Mouse (Mus musculus) kidney, postnatal 0 days (tissue): ENCODE measurements around the gene Sgta. TPM values are rescaled to one million over a fixed set of nuclear protein-coding genes. Genes with fewer than 3 reads are reported as not detected.
A peak's percentile ranks its signal among the peaks of the same experiment; 100 is the strongest.

Experiments
- ATAC-seq: fragments of 200-750 bp; cut with Nextera tagmentation; replicated peaks from 2 replicates; pipeline ENCODE4 v1.8.0; 2017; ENCODE audit warnings: low read depth, moderate number of reproducible peaks, moderate TSS enrichment, moderate library complexity; ENCODE audit not compliant: low FRiP score
- DNase-seq: peaks from one replicate; pipeline ENCODE4 v3.0.0-alpha.2; 2016; ENCODE audit warnings: low spot score
- H3K27ac ChIP-seq: fragments of 300-500 bp; sonication (generic); 2 replicates; pipeline ENCODE4 v1.5.1; 2014; ENCODE audit warnings: mild to moderate bottlenecking
- H3K27me3 ChIP-seq: fragments of 300-500 bp; sonication (generic); 2 replicates; pipeline ENCODE4 v1.6.1; 2014; ENCODE audit warnings: low read length, mixed read lengths; ENCODE audit not compliant: insufficient read depth
- H3K36me3 ChIP-seq: fragments of 300-500 bp; sonication (generic); 2 replicates; pipeline ENCODE4 v1.6.1; 2014; ENCODE audit warnings: low read length, mixed read lengths; ENCODE audit not compliant: insufficient read depth
- H3K4me1 ChIP-seq: fragments of 300-500 bp; sonication (generic); replicated peaks from 2 replicates; pipeline ENCODE4 v1.6.1; 2014; ENCODE audit warnings: antibody characterized with exemption, low read length, mixed read lengths; ENCODE audit not compliant: insufficient read depth
- H3K4me2 ChIP-seq: fragments of 300-500 bp; sonication (generic); 2 replicates; pipeline ENCODE4 v1.6.1; 2014; ENCODE audit warnings: mild to moderate bottlenecking, low read length, moderate library complexity, mixed read lengths
- H3K4me3 ChIP-seq: fragments of 300-500 bp; sonication (generic); replicated peaks from 2 replicates; pipeline ENCODE4 v1.5.1; 2014; ENCODE audit warnings: low read depth, low read length
- H3K9ac ChIP-seq: fragments of 300-500 bp; sonication (generic); 2 replicates; pipeline ENCODE4 v1.6.1; 2014; ENCODE audit warnings: low read depth, low read length
- H3K9me3 ChIP-seq: fragments of 300-500 bp; sonication (generic); replicated peaks from 2 replicates; pipeline ENCODE4 v1.6.1; 2016; ENCODE audit warnings: low read length, inconsistent platforms, mixed read lengths
- CTCF ChIP-seq: IDR thresholded peaks from 2 replicates; pipeline ENCODE4 v1.5.1; 2016; ENCODE audit warnings: antibody characterized with exemption, low read depth, mild to moderate bottlenecking, moderate library complexity
- WGBS: fragments of 180-500 bp; shearing (Covaris S2); extraction: QIAGEN DNeasy Blood & Tissue Kit; methylation state at CpG from one replicate; pipeline ENCODE4 v1.1.7; 2014; 5-methylcytosine and 5-hydroxymethylcytosine counted together
- microRNA-seq: library from miRNA; unstranded; fragments of <30 nt; microRNA quantifications from one replicate; pipeline ENCODE4, GENCODE M21; 2016
- polyA plus RNA-seq: library from polyadenylated mRNA; unstranded; fragments of >200 nt; fragmentation: Nextera tagmentation; extraction: Ambion mirVana; gene quantifications from 2 replicates; pipeline ENCODE4 v1.2.1, GENCODE M21; 2015

Gene Sgta
- polyA plus RNA-seq, 1 experiment from 2014 or later: 161 TPM

- H3K27ac ChIP-seq: no peak overlapping the region
- no peak overlapping the region for H3K9ac ChIP-seq
- no peaks in the 10 kb centered on the region for H3K36me3 ChIP-seq
- no peak overlapping the region for H3K4me3 ChIP-seq
- no peaks in the 10 kb centered on the region for H3K9me3 ChIP-seq
- 83% methylated on average over 8 of the region's 8 CpGs for WGBS
- H3K27me3 ChIP-seq: no peaks in the 10 kb centered on the region
- DNase-seq (no peak), ATAC-seq (no peak)
- H3K4me1 ChIP-seq: 0 out of 2 replicates have a peak, but pooled peaks cover 6% of the 10 kb centered on the region
- no peak for TF ChIP-seq CTCF
- no peak overlapping the region for H3K4me2 ChIP-seq
Measured at GRCm38 (mm10) chr10:80997332-80997731, 62.6 kb downstream of the Sgta start.

GRCm38 (mm10) chr10:80996501-80996900, 63.5 kb downstream of the Sgta start:
- no peak overlapping the region for H3K4me3 ChIP-seq
- H3K27ac ChIP-seq: no peak overlapping the region
- H3K4me2 ChIP-seq: no peak overlapping the region
- no peak overlapping the region for H3K9ac ChIP-seq
- WGBS: 94% methylated on average over 8 of the region's 8 CpGs
- H3K27me3 ChIP-seq: no peaks in the 10 kb centered on the region; the same call in 1 of the 2 replicates
- H3K36me3 ChIP-seq: no peaks in the 10 kb centered on the region
- no peak for DNase-seq
- no peak for TF ChIP-seq CTCF
- H3K4me1 ChIP-seq: 0 out of 2 replicates have a peak, but pooled peaks cover 6% of the 10 kb centered on the region
- ATAC-seq: no peak
- no peaks in the 10 kb centered on the region for H3K9me3 ChIP-seq

GRCm38 (mm10) chr10:80995091-80995632, 64.8 kb downstream of the Sgta start:
- peak; percentile 99 for TF ChIP-seq CTCF
- peak; percentile 87 for DNase-seq
- H3K4me3 ChIP-seq: no peak overlapping the region
- 0 out of 2 replicates have a peak, but pooled peaks cover 3% of the 10 kb centered on the region for H3K4me1 ChIP-seq
- H3K9me3 ChIP-seq: no peaks in the 10 kb centered on the region
- no peak for ATAC-seq
- no peaks in the 10 kb centered on the region for H3K36me3 ChIP-seq
- no peak overlapping the region for H3K27ac ChIP-seq
- WGBS: 9% methylated on average over 21 of the region's 21 CpGs
- H3K9ac ChIP-seq: no peak overlapping the region
- no peaks in the 10 kb centered on the region; the same call in 1 of the 2 replicates for H3K27me3 ChIP-seq
- H3K4me2 ChIP-seq: peak overlapping the region; percentile 32; the same call in 1 of the 2 replicates

GRCm38 (mm10) chr10:80994621-80995020, 65.4 kb downstream of the Sgta start:
- ATAC-seq: no peak
- no peaks in the 10 kb centered on the region; the same call in 1 of the 2 replicates for H3K27me3 ChIP-seq
- no peaks in the 10 kb centered on the region for H3K9me3 ChIP-seq
- 56% methylated on average over 4 of the region's 4 CpGs for WGBS
- TF ChIP-seq CTCF: no peak
- no peaks in the 10 kb centered on the region for H3K36me3 ChIP-seq
- no peak overlapping the region for H3K27ac ChIP-seq
- H3K4me1 ChIP-seq: 0 out of 2 replicates have a peak, but pooled peaks cover 3% of the 10 kb centered on the region
- DNase-seq: no peak
- H3K9ac ChIP-seq: no peak overlapping the region
- no peak overlapping the region for H3K4me2 ChIP-seq
- H3K4me3 ChIP-seq: no peak overlapping the region

Small RNAs within 50 kb of the gene (microRNA-seq; reads per million reads assigned to microRNA genes)
- not detected for gene Mir5615-1
- gene Mir5615-2: not detected

Other genes starting within 250 kb of the Sgta start
- gene Jsrp1, start 246.7 kb downstream of the Sgta start, polyA plus RNA-seq: 4.0 and 4.6 TPM in 2 replicates
- 1,422 and 1,480 TPM in 2 replicates for gene Oaz1, start 233.5 kb downstream of the Sgta start, polyA plus RNA-seq
- gene Lingo3, start 216.1 kb downstream of the Sgta start, polyA plus RNA-seq: 0.61 and 0.89 TPM in 2 replicates
- gene Lsm7, start 205.0 kb downstream of the Sgta start, polyA plus RNA-seq: 269 and 270 TPM in 2 replicates
- gene Sppl2b, start 204.9 kb downstream of the Sgta start, polyA plus RNA-seq: 34.3 and 36.1 TPM in 2 replicates
- 0.04 TPM in 1 of 2 replicates, not detected in the other for gene Tmprss9, start 188.3 kb downstream of the Sgta start, polyA plus RNA-seq
- gene Timm13, start 159.2 kb downstream of the Sgta start, polyA plus RNA-seq: 434 and 437 TPM in 2 replicates
- 21.9 and 26.0 TPM in 2 replicates for gene Lmnb2, start 141.9 kb downstream of the Sgta start, polyA plus RNA-seq
- gene Gadd45b, start 130.1 kb downstream of the Sgta start, polyA plus RNA-seq: 17.4 and 20.8 TPM in 2 replicates
- gene Gng7, start 45.2 kb downstream of the Sgta start, polyA plus RNA-seq: 3.4 TPM in 2 replicates
- gene Diras1, start 34.5 kb downstream of the Sgta start, polyA plus RNA-seq: 0.11 TPM in 1 of 2 replicates, not detected in the other
- 13.4 and 13.9 TPM in 2 replicates for gene Slc39a3, start 22.8 kb downstream of the Sgta start, polyA plus RNA-seq
- gene Thop1, start 9.9 kb upstream of the Sgta start, polyA plus RNA-seq: 30.6 and 34.2 TPM in 2 replicates
- 0.29 and 0.36 TPM in 2 replicates for gene Creb3l3, start 38.7 kb upstream of the Sgta start, polyA plus RNA-seq
- 162 and 166 TPM in 2 replicates for gene Map2k2, start 45.7 kb upstream of the Sgta start, polyA plus RNA-seq
- gene Zbtb7a, start 75.0 kb upstream of the Sgta start, polyA plus RNA-seq: 33.7 and 37.4 TPM in 2 replicates
- 28.4 and 32.0 TPM in 2 replicates for gene Pias4, start 107.7 kb upstream of the Sgta start, polyA plus RNA-seq
- 560 and 590 TPM in 2 replicates for gene Eef2, start 116.5 kb upstream of the Sgta start, polyA plus RNA-seq
- 42.8 and 43.3 TPM in 2 replicates for gene Dapk3, start 122.8 kb upstream of the Sgta start, polyA plus RNA-seq
- gene 4930442H23Rik, start 123.7 kb upstream of the Sgta start, polyA plus RNA-seq: not detected in 2 replicates
- gene Nmrk2, start 141.9 kb upstream of the Sgta start, polyA plus RNA-seq: not detected in 2 replicates
- gene Atcay, start 170.7 kb upstream of the Sgta start, polyA plus RNA-seq: 0.32 TPM in 1 of 2 replicates, not detected in the other
- gene Zfr2, start 173.0 kb upstream of the Sgta start, polyA plus RNA-seq: 3.1 and 4.6 TPM in 2 replicates
- 3.9 and 5.5 TPM in 2 replicates for gene Matk, start 192.8 kb upstream of the Sgta start, polyA plus RNA-seq
- gene Mrpl54, start 206.8 kb upstream of the Sgta start, polyA plus RNA-seq: 259 and 283 TPM in 2 replicates
- 55.7 and 60.5 TPM in 2 replicates for gene Apba3, start 206.8 kb upstream of the Sgta start, polyA plus RNA-seq
- gene Tjp3, start 231.4 kb upstream of the Sgta start, polyA plus RNA-seq: 19.0 and 19.1 TPM in 2 replicates
- 37.8 and 39.3 TPM in 2 replicates for gene Pip5k1c, start 232.8 kb upstream of the Sgta start, polyA plus RNA-seq